Mouse (Mus musculus): Measurements from ENCODE around the gene Arhgef39.

Gene Arhgef39

GRCm38 (mm10) chr4:43499407-43500333 lies at the start of gene Arhgef39:
Gene Arhgef39, minus strand, starts transcription at chr4:43499695.
- peak; percentile 92 for DNase-seq (ENCODE audit: low spot score)

- no peak for DNase-seq (ENCODE audit: low spot score)
Measured at GRCm38 (mm10) chr4:43549055-43549454, 49.6 kb upstream of the Arhgef39 start.

GRCm38 (mm10) chr4:43547160-43547559 lies 47.7 kb upstream of the Arhgef39 start:
- DNase-seq (ENCODE audit: low spot score): no peak

- no peak for DNase-seq (ENCODE audit: low spot score)
Measured at GRCm38 (mm10) chr4:43546375-43547047, 47.0 kb upstream of the Arhgef39 start.

- DNase-seq (ENCODE audit: low spot score): no peak
Measured at GRCm38 (mm10) chr4:43542044-43542443, 42.5 kb upstream of the Arhgef39 start.

- no peak for DNase-seq (ENCODE audit: low spot score)
Measured at GRCm38 (mm10) chr4:43536031-43536430, 36.5 kb upstream of the Arhgef39 start.

- no peak for DNase-seq (ENCODE audit: low spot score)
Measured at GRCm38 (mm10) chr4:43535628-43536027, 36.1 kb upstream of the Arhgef39 start.

- DNase-seq (ENCODE audit: low spot score): no peak
Measured at GRCm38 (mm10) chr4:43533270-43533669, 33.8 kb upstream of the Arhgef39 start.

GRCm38 (mm10) chr4:43530581-43530980 lies 31.1 kb upstream of the Arhgef39 start:
- peak; percentile 84 for DNase-seq (ENCODE audit: low spot score)

- no peak for DNase-seq (ENCODE audit: low spot score)
Measured at GRCm38 (mm10) chr4:43530081-43530501, 30.6 kb upstream of the Arhgef39 start.

GRCm38 (mm10) chr4:43528487-43528886 lies 29.0 kb upstream of the Arhgef39 start:
- DNase-seq (ENCODE audit: low spot score): no peak

- DNase-seq (ENCODE audit: low spot score): no peak
Measured at GRCm38 (mm10) chr4:43527880-43528279, 28.4 kb upstream of the Arhgef39 start.

- peak; percentile 89 for DNase-seq (ENCODE audit: low spot score)
Measured at GRCm38 (mm10) chr4:43519956-43520355, 20.5 kb upstream of the Arhgef39 start.

- peak; percentile 68 for DNase-seq (ENCODE audit: low spot score)
Measured at GRCm38 (mm10) chr4:43519551-43519950, 20.1 kb upstream of the Arhgef39 start.

GRCm38 (mm10) chr4:43515764-43516708 lies 16.5 kb upstream of the Arhgef39 start:
- no peak for DNase-seq (ENCODE audit: low spot score)

- no peak for DNase-seq (ENCODE audit: low spot score)
Measured at GRCm38 (mm10) chr4:43513791-43514190, 14.3 kb upstream of the Arhgef39 start.

GRCm38 (mm10) chr4:43513300-43513699 lies 13.8 kb upstream of the Arhgef39 start:
- no peak for DNase-seq (ENCODE audit: low spot score)

- no peak for DNase-seq (ENCODE audit: low spot score)
Measured at GRCm38 (mm10) chr4:43512653-43513052, 13.2 kb upstream of the Arhgef39 start.

GRCm38 (mm10) chr4:43511675-43512454 lies 12.4 kb upstream of the Arhgef39 start:
- no peak for DNase-seq (ENCODE audit: low spot score)

GRCm38 (mm10) chr4:43509109-43509508 lies 9.6 kb upstream of the Arhgef39 start:
- DNase-seq (ENCODE audit: low spot score): peak; percentile 45

- DNase-seq (ENCODE audit: low spot score): peak; percentile 61
Measured at GRCm38 (mm10) chr4:43508666-43508997, 9.1 kb upstream of the Arhgef39 start.
